Mouse (Mus musculus): ENCODE measurements around the gene Trir.

The Trir gene

GRCm38 (mm10) chr8:85036381-85036717 is 9.7 kb downstream of the Trir start:
- DNase-seq (ENCODE audit: low read depth, low spot score): no peak

- DNase-seq (ENCODE audit: low read depth, low spot score): peak; percentile 97
Measured at GRCm38 (mm10) chr8:85036718-85037365, 10.2 kb downstream of the Trir start, which contains the start of gene Tnpo2. Gene Tnpo2 (plus strand): TSS chr8:85036915.

- DNase-seq (ENCODE audit: low read depth, low spot score): peak; percentile 78
Measured at GRCm38 (mm10) chr8:85037366-85037680, 10.7 kb downstream of the Trir start.

- peak; percentile 32 for DNase-seq (ENCODE audit: low read depth, low spot score)
Measured at GRCm38 (mm10) chr8:85037681-85038531, 11.3 kb downstream of the Trir start.

- DNase-seq (ENCODE audit: low read depth, low spot score): no peak
Measured at GRCm38 (mm10) chr8:85043619-85044018, 17.0 kb downstream of the Trir start.

GRCm38 (mm10) chr8:85057367-85057766 is 30.7 kb downstream of the Trir start:
- no peak for DNase-seq (ENCODE audit: low read depth, low spot score)

- peak; percentile 94 for DNase-seq (ENCODE audit: low read depth, low spot score)
Measured at GRCm38 (mm10) chr8:85059879-85060616, 33.4 kb downstream of the Trir start, which contains the start of gene Fbxw9. Gene Fbxw9 (plus strand): TSS chr8:85060055.

GRCm38 (mm10) chr8:85062603-85063002 is 36.0 kb downstream of the Trir start:
- no peak for DNase-seq (ENCODE audit: low read depth, low spot score)

GRCm38 (mm10) chr8:85065213-85065612 is 38.6 kb downstream of the Trir start:
- DNase-seq (ENCODE audit: low read depth, low spot score): no peak

GRCm38 (mm10) chr8:85067155-85067554 is 40.5 kb downstream of the Trir start:
- no peak for DNase-seq (ENCODE audit: low read depth, low spot score)

- DNase-seq (ENCODE audit: low read depth, low spot score): no peak
Measured at GRCm38 (mm10) chr8:85067982-85068381, 41.4 kb downstream of the Trir start, which contains the start of gene Gm5741. Gene Gm5741 (minus strand): TSS chr8:85067982.

GRCm38 (mm10) chr8:85071041-85071440 is 44.4 kb downstream of the Trir start:
- DNase-seq (ENCODE audit: low read depth, low spot score): no peak

- DNase-seq (ENCODE audit: low read depth, low spot score): peak; percentile 90
Measured at GRCm38 (mm10) chr8:85071514-85072281, 45.1 kb downstream of the Trir start, which contains the start of gene Dhps. Gene Dhps (plus strand): TSS chr8:85071757.

- no peak for DNase-seq (ENCODE audit: low read depth, low spot score)
Measured at GRCm38 (mm10) chr8:85072364-85072929, 45.8 kb downstream of the Trir start.

GRCm38 (mm10) chr8:85073041-85073612 is 46.5 kb downstream of the Trir start:
- no peak for DNase-seq (ENCODE audit: low read depth, low spot score)

GRCm38 (mm10) chr8:85074167-85074566 is 47.5 kb downstream of the Trir start:
- DNase-seq (ENCODE audit: low read depth, low spot score): no peak

- no peak for DNase-seq (ENCODE audit: low read depth, low spot score)
Measured at GRCm38 (mm10) chr8:85074617-85075016, 48.0 kb downstream of the Trir start.

- peak; percentile 40 for DNase-seq (ENCODE audit: low read depth, low spot score)
Measured at GRCm38 (mm10) chr8:85076001-85076400, 49.4 kb downstream of the Trir start.

GRCm38 (mm10) chr8:85076993-85077392 is 50.4 kb downstream of the Trir start:
- peak; percentile 89 for DNase-seq (ENCODE audit: low read depth, low spot score)

Data from mesoderm, embryonic 11.5 days (tissue).